7 mouse cellular contexts compared by ENCODE assay signal in genomic region chr17:79354444-79355270, GRCm38 (mm10). TPM values are rescaled to one million over a fixed set of nuclear protein-coding genes. Genes with fewer than 3 reads are reported as not detected.
DNase-seq lines count a peak whose midpoint lies in the region; ATAC-seq and TF ChIP-seq lines count a peak whose summit lies in the region.

Gene Cdc42ep3, minus strand, starts transcription at chr17:79355091.

- H3K4me1 ChIP-seq in embryonic facial prominence, embryonic 10.5 days, result peaks cover 45% of the 10 kb centered on the region
- no peaks in the 10 kb centered on the region; the same call in 1 of the 2 replicates for H3K4me1 ChIP-seq in intestine, postnatal 0 days (replicated peaks; ENCODE audit: control insufficient read depth, insufficient read depth, low read length)
- H3K4me1 ChIP-seq in limb, embryonic 13.5 days, result peaks cover 59% of the 10 kb centered on the region
- H3K4me1 ChIP-seq in midbrain, embryonic 14.5 days (ENCODE audit: control insufficient read depth, insufficient read depth, low read length), result peaks cover 16% of the 10 kb centered on the region

- under 1% methylated on average over 74 of the region's 74 CpGs for WGBS in embryonic facial prominence, embryonic 10.5 days
- under 1% methylated on average over 55 of the region's 74 CpGs for WGBS in intestine, postnatal 0 days
- WGBS in limb, embryonic 13.5 days, result under 1% methylated on average over 59 of the region's 74 CpGs
- under 1% methylated on average over 74 of the region's 74 CpGs for WGBS in midbrain, embryonic 14.5 days

- peak within 1 kb of the TSS; percentile 84 for H3K27ac ChIP-seq in embryonic facial prominence, embryonic 10.5 days (replicated peaks)
- peak within 1 kb of the TSS; percentile 73 for H3K27ac ChIP-seq in intestine, postnatal 0 days (ENCODE audit: low read depth, low read length)
- peak within 1 kb of the TSS; percentile 75 for H3K27ac ChIP-seq in limb, embryonic 13.5 days
- peak within 1 kb of the TSS; percentile 97 for H3K27ac ChIP-seq in midbrain, embryonic 14.5 days (replicated peaks; ENCODE audit: low read depth, low read length)

- TF ChIP-seq CTCF in intestine, postnatal 0 days (IDR thresholded peaks at IDR 0.05; ENCODE audit: low read depth), result peak; percentile 46

- H3K27me3 ChIP-seq in embryonic facial prominence, embryonic 10.5 days (replicated peaks; ENCODE audit: low read depth, poor library complexity, severe bottlenecking), result peaks cover 87% of the 10 kb centered on the region
- H3K27me3 ChIP-seq in intestine, postnatal 0 days (replicated peaks; ENCODE audit: control insufficient read depth, insufficient read depth, low read length), result no peaks in the 10 kb centered on the region; the same call in 1 of the 2 replicates
- H3K27me3 ChIP-seq in limb, embryonic 13.5 days, result peaks cover 30% of the 10 kb centered on the region; the same call in 1 of the 2 replicates
- H3K27me3 ChIP-seq in midbrain, embryonic 14.5 days (ENCODE audit: control insufficient read depth, insufficient read depth, low read length), result no peaks in the 10 kb centered on the region

- H3K4me3 ChIP-seq in embryonic facial prominence, embryonic 10.5 days, result peak within 1 kb of the TSS; percentile 77
- H3K4me3 ChIP-seq in intestine, postnatal 0 days (ENCODE audit: low read depth, low read length), result peak within 1 kb of the TSS; percentile 68
- peak within 1 kb of the TSS; percentile 76 for H3K4me3 ChIP-seq in limb, embryonic 13.5 days
- peak within 1 kb of the TSS; percentile 67 for H3K4me3 ChIP-seq in midbrain, embryonic 14.5 days (replicated peaks; ENCODE audit: low read depth, low read length)

- H3K4me2 ChIP-seq in intestine, postnatal 0 days (replicated peaks; ENCODE audit: low read depth), result peak within 1 kb of the TSS; percentile 98
- H3K4me2 ChIP-seq in limb, embryonic 13.5 days (replicated peaks), result peak within 1 kb of the TSS; percentile 100
- peak within 1 kb of the TSS; percentile 72 for H3K4me2 ChIP-seq in midbrain, embryonic 14.5 days (ENCODE audit: low read length)

- DNase-seq in adrenal gland, postnatal 14 days, result peak; percentile 88
- peak; percentile 86 for DNase-seq in embryonic facial prominence, embryonic 10.5 days (ENCODE audit: low spot score)
- peak; percentile 84 for DNase-seq in midbrain, embryonic 14.5 days
- peak; percentile 80 for DNase-seq in spleen, adult 12 weeks (ENCODE audit: low spot score)

- peak within 1 kb of the TSS; percentile 68 for H3K9ac ChIP-seq in intestine, postnatal 0 days (ENCODE audit: low read depth, low read length)
- H3K9ac ChIP-seq in limb, embryonic 13.5 days, result peak within 1 kb of the TSS; percentile 87
- H3K9ac ChIP-seq in midbrain, embryonic 14.5 days (replicated peaks; ENCODE audit: low read length), result peak within 1 kb of the TSS; percentile 95

- no peaks in the 10 kb centered on the region for H3K9me3 ChIP-seq in embryonic facial prominence, embryonic 10.5 days
- no peaks in the 10 kb centered on the region for H3K9me3 ChIP-seq in intestine, postnatal 0 days (ENCODE audit: control insufficient read depth)
- H3K9me3 ChIP-seq in limb, embryonic 13.5 days, result no peaks in the 10 kb centered on the region
- no peaks in the 10 kb centered on the region for H3K9me3 ChIP-seq in midbrain, embryonic 14.5 days (ENCODE audit: control insufficient read depth, low read length)

- no peaks in the 10 kb centered on the region for H3K36me3 ChIP-seq in embryonic facial prominence, embryonic 10.5 days (replicated peaks)
- no peaks in the 10 kb centered on the region for H3K36me3 ChIP-seq in intestine, postnatal 0 days (ENCODE audit: control insufficient read depth, insufficient read depth)
- peaks cover 6% of the 10 kb centered on the region for H3K36me3 ChIP-seq in limb, embryonic 13.5 days
- H3K36me3 ChIP-seq in midbrain, embryonic 14.5 days (ENCODE audit: control insufficient read depth, insufficient read depth, low read length), result no peaks in the 10 kb centered on the region

- ATAC-seq in granulocyte monocyte progenitor cell, adult 5-6 weeks (replicated peaks; ENCODE audit: poor library complexity, severe bottlenecking), result peak; percentile 66
- ATAC-seq in intestine, postnatal 0 days, result peak; percentile 93
- peak; percentile 78 for ATAC-seq in limb, embryonic 13.5 days (ENCODE audit: low FRiP score, low read depth)
- ATAC-seq in midbrain, embryonic 14.5 days (ENCODE audit: low FRiP score, low TSS enrichment), result peak; percentile 84

RNA-seq across cellular contexts. Expression of gene Cdc42ep3, which starts in this region (rescaled TPM):
- total RNA-seq in adrenal gland, postnatal 14 days (2021), result 17.2 and 18.3 TPM in 2 replicates
- polyA plus RNA-seq in embryonic facial prominence, embryonic 10.5 days (2016; fragmentation: Nextera tagmentation; extraction: Ambion mirVana), result 17.0 and 18.8 TPM in 2 replicates
- 38.1 and 45.1 TPM in 2 replicates for total RNA-seq in granulocyte monocyte progenitor cell, adult 5-6 weeks (2014; fragmentation: Nextera tagmentation)
- 80.7 and 88.2 TPM in 2 replicates for total RNA-seq in granulocyte monocyte progenitor cell, adult 5-6 weeks (2017)
- 41.0 and 46.7 TPM in 2 replicates for polyA plus RNA-seq in intestine, postnatal 0 days (2015; fragmentation: Nextera tagmentation; extraction: Ambion mirVana)
- 72.3 and 88.4 TPM in 2 replicates for polyA plus RNA-seq in limb, embryonic 13.5 days (2015; fragmentation: Nextera tagmentation; extraction: Ambion mirVana)
- 42.4 and 46.5 TPM in 2 replicates for polyA plus RNA-seq in midbrain, embryonic 14.5 days (2014; fragmentation: Nextera tagmentation; extraction: Ambion mirVana)

Comparison
In these comparisons a context has a peak if more than half of its experiments do, and no peak if none do; other contexts are left out.
1. Peak in every context shown above with its lines: DNase-seq, ATAC-seq, H3K4me3 ChIP-seq and H3K27ac ChIP-seq.